Mouse (Mus musculus): ENCODE measurements around the gene Knop1. TPM values are rescaled to one million over a fixed set of nuclear protein-coding genes. Genes with fewer than 3 reads are reported as not detected.

Gene Knop1
- polyA plus RNA-seq (2012), result 9.5 and 10.4 TPM in 2 replicates

DNA sequence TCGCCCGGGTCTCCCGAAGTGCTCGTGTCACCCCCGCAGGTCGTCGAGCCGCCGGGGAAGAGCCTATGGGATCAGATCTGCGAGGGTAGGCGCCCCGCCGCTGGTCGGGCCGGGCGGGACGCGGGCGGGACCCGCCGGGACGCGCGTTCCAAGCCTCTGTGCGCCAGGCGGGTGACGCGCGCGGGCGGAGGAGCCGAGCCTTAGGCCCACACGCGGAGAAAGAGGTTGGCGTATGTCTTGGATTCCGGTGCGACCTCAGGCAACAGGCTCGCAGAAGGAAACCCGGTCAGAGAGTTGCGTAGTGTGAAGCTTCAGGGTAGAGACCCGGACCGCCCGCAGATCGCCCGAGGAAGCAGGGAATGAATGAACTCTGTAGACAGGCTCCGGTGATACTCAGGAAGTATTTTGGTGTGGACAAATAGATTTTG is at the start of gene Knop1:
Gene Knop1, minus strand, starts transcription at position 378 of the 428 bp plus-strand sequence.

DNA sequence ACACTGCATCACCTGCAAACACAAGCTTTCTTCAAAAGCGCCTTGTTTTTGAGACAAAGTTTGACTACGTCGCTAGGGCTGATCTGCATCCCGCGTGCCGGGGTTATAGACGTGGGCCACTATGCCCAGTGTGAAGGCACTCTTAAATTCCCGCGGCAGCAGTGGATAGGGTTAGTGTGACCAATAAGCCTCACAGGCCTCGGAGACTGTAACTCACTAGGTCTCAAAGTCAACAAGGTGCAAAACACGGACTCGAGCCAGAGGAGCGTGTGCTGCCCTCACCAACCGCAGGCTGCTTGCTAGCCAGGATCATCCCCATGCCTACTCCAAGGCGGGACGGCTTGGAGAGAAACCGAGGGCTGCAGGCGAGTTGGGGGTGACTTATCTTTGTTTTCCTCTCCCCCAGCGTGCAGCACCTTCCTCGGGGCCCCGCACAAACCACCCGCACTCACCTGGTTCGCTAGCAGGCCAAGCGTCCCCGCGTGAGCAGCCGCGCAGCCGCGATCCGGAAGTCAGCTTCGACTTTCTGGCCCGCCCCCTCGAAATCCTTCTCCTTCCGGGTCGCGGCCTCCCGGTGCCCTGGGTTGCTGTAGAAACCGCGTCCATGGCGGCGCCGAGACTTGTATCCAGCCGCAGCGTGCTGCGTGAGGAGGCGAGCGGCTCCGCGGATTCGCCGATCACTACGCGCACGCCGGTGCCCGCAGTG is 730 bp downstream of the Knop1 start, which contains the start of gene Iqck:
Gene Iqck, plus strand, starts transcription at position 582 of the 706 bp plus-strand sequence.

Other genes starting within 250 kb of the Knop1 start
- gene Gde1, start 150.5 kb downstream of the Knop1 start, polyA plus RNA-seq (2012), result 26.9 and 28.5 TPM in 2 replicates
- gene Ccp110, start 143.7 kb downstream of the Knop1 start, polyA plus RNA-seq (2012), result 0.88 and 1.6 TPM in 2 replicates
- 12.0 and 12.9 TPM in 2 replicates for gene Vps35l, start 116.0 kb downstream of the Knop1 start, polyA plus RNA-seq (2012)
- gene Iqck, start 502 bp downstream of the Knop1 start, polyA plus RNA-seq (2012), result 0.24 and 0.26 TPM in 2 replicates
- 0.04 and 0.57 TPM in 2 replicates for gene Gprc5b, start 139.0 kb upstream of the Knop1 start, polyA plus RNA-seq (2012)

Data from megakaryocyte-erythroid progenitor cell, adult 5 weeks (primary cell).